Mouse (Mus musculus) liver, adult 2 months (tissue): ENCODE results near the gene Pla2r1.

Experiments used
- CTCF ChIP-seq: fragments of 200-500 bp; IDR thresholded peaks from 2 replicates; pipeline ENCODE4 v1.5.1; 2011; ENCODE audit warnings: low read depth, low read length, control low read depth
- POLR2A ChIP-seq: fragments of 200-500 bp; IDR thresholded peaks from 2 replicates; pipeline ENCODE4 v1.6.1; 2011; ENCODE audit warnings: low read length, control low read depth; ENCODE audit not compliant: insufficient read depth; ENCODE audit errors: extremely low read depth

- TF ChIP-seq CTCF = no peak
- TF ChIP-seq POLR2A = no peak
Observed at GRCm38 (mm10) chr2:60550521-60550920, 2.6 kb downstream of the Pla2r1 start.
